Mouse (Mus musculus): ENCODE measurements around the gene Gm20479.

- TF ChIP-seq CTCF (IDR thresholded peaks at IDR 0.05; ENCODE audit: low read depth, low read length) (no peak), GATA1 (IDR thresholded peaks at IDR 0.05; ENCODE audit: borderline replicate concordance, low read length) (no peak), GATA2 (IDR thresholded peaks at IDR 0.05; ENCODE audit: borderline replicate concordance, low read depth, low read length) (no peak), TAL1 (conservative IDR thresholded peaks at IDR 0.05; ENCODE audit: low read depth, low read length) (no peak), POLR2AphosphoS5 (IDR thresholded peaks at IDR 0.05; ENCODE audit: insufficient replicate concordance, low read depth, low read length) (no peak)
Observed at GRCm38 (mm10) chr7:27327500-27327899, 29.7 kb downstream of the Gm20479 start.

All from G1E (cell line).